ENCODE assay signal across 8 mouse cellular contexts in genomic region chrX:70385276-70385961, GRCm38 (mm10). TPM values are rescaled to one million over a fixed set of nuclear protein-coding genes. Genes with fewer than 3 reads are reported as not detected.
A peak's percentile ranks its signal among the peaks of the same experiment; 100 is the strongest.
DNase-seq lines count a peak whose midpoint lies in the region; ATAC-seq lines count a peak whose summit lies in the region.

Gene 1110012L19Rik (plus strand): TSS chrX:70385877.

- H3K9me3 ChIP-seq in hindbrain, embryonic 11.5 days (ENCODE audit: control insufficient read depth, low read length), result no peaks in the 10 kb centered on the region

- no peaks in the 10 kb centered on the region for H3K4me1 ChIP-seq in hindbrain, embryonic 11.5 days (replicated peaks; ENCODE audit: control insufficient read depth, insufficient read depth, low read length)

- WGBS in hindbrain, embryonic 11.5 days, result 17% methylated on average over 22 of the region's 22 CpGs

- ATAC-seq in hindbrain, embryonic 11.5 days (ENCODE audit: low FRiP score), result peak; percentile 96

- no peaks in the 10 kb centered on the region for H3K36me3 ChIP-seq in hindbrain, embryonic 11.5 days (ENCODE audit: control insufficient read depth, insufficient read depth, low read length)

- H3K27me3 ChIP-seq in hindbrain, embryonic 11.5 days (ENCODE audit: control insufficient read depth, insufficient read depth, low read length), result no peaks in the 10 kb centered on the region

- H3K4me3 ChIP-seq in hindbrain, embryonic 11.5 days (ENCODE audit: low read depth, low read length), result peak within 1 kb of the TSS; percentile 45

- no peak within 1 kb of the TSS for H3K27ac ChIP-seq in hindbrain, embryonic 11.5 days (ENCODE audit: low read depth, low read length)

- H3K9ac ChIP-seq in hindbrain, embryonic 11.5 days (ENCODE audit: low read depth, low read length), result peak within 1 kb of the TSS; percentile 65

- DNase-seq in Muller cell, postnatal 12 days (ENCODE audit: inconsistent ontology term), result peak; percentile 79
- DNase-seq in cerebellum, adult 9-10 months, result peak; percentile 88
- DNase-seq in frontal cortex, adult 2 months (ENCODE audit: extremely low spot score in 1 of 2, low spot score in 1 of 2), result peak; percentile 79 to 80
- DNase-seq in hindbrain, embryonic 11.5 days (ENCODE audit: low spot score), result peak; percentile 71
- peak; percentile 55 to 60 for DNase-seq in layer of hippocampus, postnatal 10 days (ENCODE audit: low spot score in 2 of 2)
- DNase-seq in lung, postnatal 10 days, result peak; percentile 87
- peak; percentile 64 for DNase-seq in retina, adult 2 months (ENCODE audit: low read depth, low spot score)
- DNase-seq in thymus, postnatal 36 days, result peak; percentile 60 to 68

- peak within 1 kb of the TSS; percentile 47 for H3K4me2 ChIP-seq in hindbrain, embryonic 11.5 days (replicated peaks; ENCODE audit: low read depth, low read length)

RNA-seq across cellular contexts. Expression of gene 1110012L19Rik, which starts in this region (rescaled TPM):
- 16.4 and 17.1 TPM in 2 replicates for polyA plus RNA-seq in frontal cortex, adult 2 months (2012; rRNA removed)
- 30.4 TPM in 2 replicates for polyA plus RNA-seq in hindbrain, embryonic 11.5 days (2014; fragmentation: Nextera tagmentation; extraction: Ambion mirVana)
- total RNA-seq in layer of hippocampus, postnatal 10 days (2021), result 10 to 100 TPM; 15.1 to 19.7 TPM
